Mouse (Mus musculus) cerebellum, adult 11-12 months (tissue): Measurements from ENCODE around the gene Scfd2.

ENCODE experiments used
- DNase-seq: peaks from one replicate; pipeline ENCODE4 v3.0.0; 2022

Scfd2 gene

GRCm38 (mm10) chr5:74162013-74162412 is 369.5 kb downstream of the Scfd2 start:
- DNase-seq = no peak

DNA sequence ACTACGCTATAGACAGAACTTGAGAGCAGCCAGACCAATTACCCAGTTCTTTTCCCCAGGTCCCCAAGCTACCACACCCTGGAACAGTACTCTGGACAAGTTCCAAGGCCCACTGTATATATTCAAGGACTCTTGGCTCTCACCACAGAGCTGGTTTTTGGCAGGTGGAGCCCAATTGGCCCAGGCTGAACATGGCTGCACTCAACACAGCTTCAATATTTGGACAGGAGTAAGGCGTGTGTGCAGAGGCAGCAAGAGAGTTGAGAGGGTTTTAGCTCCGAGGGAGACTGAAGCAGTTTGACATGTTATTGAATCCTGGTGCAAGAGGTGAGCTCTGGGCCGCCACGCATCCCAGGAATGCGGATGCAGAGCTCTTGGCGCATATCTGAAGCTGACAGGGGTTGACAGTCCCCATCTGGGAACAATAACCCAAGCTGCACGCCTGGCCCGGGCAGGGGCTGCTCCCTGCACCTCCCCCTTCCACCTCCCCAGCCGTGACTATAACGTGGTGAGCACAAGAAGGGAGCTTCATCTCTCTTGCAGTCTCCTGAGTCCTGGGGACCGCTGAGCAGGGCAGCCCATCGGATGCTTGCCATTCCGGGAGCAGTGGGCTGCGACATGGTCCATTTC is 370.1 kb downstream of the Scfd2 start:
- DNase-seq = no peak

GRCm38 (mm10) chr5:74160349-74160748 is 371.2 kb downstream of the Scfd2 start:
- DNase-seq = no peak

DNA sequence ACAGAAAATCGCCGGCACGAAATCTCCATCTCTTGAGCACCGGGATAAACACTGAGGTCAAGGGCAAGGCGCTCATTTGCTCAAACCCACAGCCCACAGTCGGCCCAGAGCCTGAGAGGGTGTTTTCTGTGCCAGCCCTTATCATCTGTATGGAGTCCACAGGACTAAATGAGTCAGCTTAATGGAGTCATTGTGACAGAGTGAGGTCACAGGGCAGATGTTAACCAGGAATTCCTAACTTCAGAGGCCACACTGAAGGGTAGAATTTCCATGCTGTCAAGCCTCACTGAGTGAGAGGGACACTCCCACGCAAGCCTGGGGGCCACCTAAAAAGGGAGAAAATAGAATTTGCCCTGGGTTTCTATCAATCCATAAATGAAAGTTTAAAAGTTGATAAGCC is 371.7 kb downstream of the Scfd2 start:
- DNase-seq = no peak

DNA sequence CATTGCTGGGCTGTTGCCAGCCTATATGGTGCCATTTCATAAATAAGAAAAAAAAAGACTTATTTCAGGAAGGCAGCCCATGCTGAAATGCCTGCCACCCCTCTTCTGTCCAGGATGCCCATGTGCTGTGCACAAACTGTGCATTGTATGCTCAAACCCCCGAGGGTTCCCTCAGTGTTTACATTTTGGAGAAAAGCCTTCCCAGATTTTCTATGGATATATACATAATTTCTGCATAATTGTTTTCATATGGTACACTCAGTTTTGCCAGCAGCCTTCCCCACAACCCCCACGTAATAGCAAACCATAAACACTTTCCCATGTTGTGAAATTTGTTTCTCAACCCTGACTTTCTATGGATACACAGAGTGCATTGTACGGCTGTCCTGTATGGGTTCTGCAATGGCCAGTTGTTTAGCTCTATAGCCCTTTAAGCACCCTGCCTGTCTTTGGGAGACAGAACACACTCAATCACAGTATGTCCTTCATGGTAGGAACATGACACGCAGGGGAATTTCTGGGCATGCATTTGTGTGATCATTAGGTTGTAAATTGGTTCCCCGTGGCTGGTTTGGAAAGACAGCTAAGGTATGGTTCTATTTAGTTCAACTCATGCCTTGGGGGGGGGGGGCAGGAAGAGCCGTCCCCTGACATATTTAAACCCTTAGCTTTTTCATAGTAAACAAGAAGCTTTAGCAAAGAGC is 372.5 kb downstream of the Scfd2 start:
- DNase-seq = no peak

DNA sequence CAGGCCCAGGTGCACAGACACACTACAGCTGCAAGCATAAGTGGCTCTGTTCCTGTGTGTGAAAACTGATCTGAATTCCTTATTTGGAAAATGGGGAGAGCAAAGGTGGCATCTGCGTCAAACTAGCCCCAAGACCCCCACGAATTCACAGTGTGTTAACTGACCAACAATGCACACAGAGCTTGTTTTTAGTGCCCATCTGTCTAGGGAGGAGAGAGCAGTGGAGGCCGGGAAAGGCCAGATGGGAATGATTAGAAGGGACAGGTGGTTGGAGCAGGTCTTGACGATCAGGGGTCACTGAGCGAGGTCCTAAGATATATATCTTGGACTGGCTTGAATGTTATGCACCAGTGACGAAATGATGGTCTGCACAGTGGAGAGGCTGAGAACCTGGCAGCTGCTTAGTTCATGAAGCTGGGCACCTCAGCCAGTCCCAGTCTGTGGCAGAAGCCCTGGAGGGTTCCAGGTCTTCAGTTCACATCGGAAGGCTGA is 375.7 kb downstream of the Scfd2 start:
- DNase-seq = peak; percentile 14
